Mouse (Mus musculus) hematopoietic stem cell, adult 5-6 weeks (primary cell): ENCODE results near the gene Col24a1. TPM values are rescaled to one million over a fixed set of nuclear protein-coding genes. Genes with fewer than 3 reads are reported as not detected.

Experiments used
- ATAC-seq, 2 experiments: fragments of 125-278 bp in 1 of 2; replicated peaks in 1 of 2; 2 replicates each; pipeline ENCODE4 v1.8.0; 2016 to 2017; ENCODE audit warnings: inconsistent platforms in 2 of 2, mild to moderate bottlenecking in 2 of 2, moderate number of reproducible peaks in 2 of 2, low read depth in 1 of 2, moderate TSS enrichment in 1 of 2; ENCODE audit not compliant: low FRiP score in 2 of 2, poor library complexity in 2 of 2, severe bottlenecking in 2 of 2, insufficient read depth in 1 of 2, low TSS enrichment in 1 of 2
- total RNA-seq: library from RNA; stranded (forward); fragments of 172-1452, 232-1000 nt; gene quantifications from 2 replicates; pipeline ENCODE4 v1.2.3, GENCODE M21; 2017

Col24a1 gene
- total RNA-seq, 1 experiment from 2014 or later = not detected

- no peak for ATAC-seq
Measured at GRCm38 (mm10) chr3:145334046-145334445, 41.8 kb downstream of the Col24a1 start.

GRCm38 (mm10) chr3:145337161-145337560 lies 44.9 kb downstream of the Col24a1 start:
- ATAC-seq = no peak

GRCm38 (mm10) chr3:145339851-145340499 lies 47.7 kb downstream of the Col24a1 start:
- no peak for ATAC-seq

GRCm38 (mm10) chr3:145348690-145349089 lies 56.4 kb downstream of the Col24a1 start:
- no peak for ATAC-seq

- no peak for ATAC-seq
Measured at GRCm38 (mm10) chr3:145353951-145354350, 61.7 kb downstream of the Col24a1 start.

- ATAC-seq = no peak
Measured at GRCm38 (mm10) chr3:145356865-145357487, 64.7 kb downstream of the Col24a1 start.

GRCm38 (mm10) chr3:145365227-145365626 lies 73.0 kb downstream of the Col24a1 start:
- no peak for ATAC-seq

GRCm38 (mm10) chr3:145367176-145367717 lies 75.0 kb downstream of the Col24a1 start:
- ATAC-seq = no peak

GRCm38 (mm10) chr3:145376298-145376697 lies 84.0 kb downstream of the Col24a1 start:
- no peak for ATAC-seq

- ATAC-seq = no peak
Measured at GRCm38 (mm10) chr3:145383095-145383494, 90.8 kb downstream of the Col24a1 start.

GRCm38 (mm10) chr3:145386434-145386833 lies 94.2 kb downstream of the Col24a1 start:
- ATAC-seq = no peak

- no peak for ATAC-seq
Measured at GRCm38 (mm10) chr3:145390681-145391080, 98.4 kb downstream of the Col24a1 start.

GRCm38 (mm10) chr3:145391986-145392659 lies 99.9 kb downstream of the Col24a1 start:
- no peak for ATAC-seq

- ATAC-seq = no peak
Measured at GRCm38 (mm10) chr3:145399173-145399572, 106.9 kb downstream of the Col24a1 start.

- no peak for ATAC-seq
Measured at GRCm38 (mm10) chr3:145402257-145402656, 110.0 kb downstream of the Col24a1 start.

GRCm38 (mm10) chr3:145402994-145403393 lies 110.7 kb downstream of the Col24a1 start:
- no peak for ATAC-seq

GRCm38 (mm10) chr3:145408045-145408444 lies 115.8 kb downstream of the Col24a1 start:
- no peak for ATAC-seq

GRCm38 (mm10) chr3:145412137-145412536 lies 119.9 kb downstream of the Col24a1 start:
- no peak for ATAC-seq
